ENCODE assay signal across 31 mouse cellular contexts in the genomic region with DNA sequence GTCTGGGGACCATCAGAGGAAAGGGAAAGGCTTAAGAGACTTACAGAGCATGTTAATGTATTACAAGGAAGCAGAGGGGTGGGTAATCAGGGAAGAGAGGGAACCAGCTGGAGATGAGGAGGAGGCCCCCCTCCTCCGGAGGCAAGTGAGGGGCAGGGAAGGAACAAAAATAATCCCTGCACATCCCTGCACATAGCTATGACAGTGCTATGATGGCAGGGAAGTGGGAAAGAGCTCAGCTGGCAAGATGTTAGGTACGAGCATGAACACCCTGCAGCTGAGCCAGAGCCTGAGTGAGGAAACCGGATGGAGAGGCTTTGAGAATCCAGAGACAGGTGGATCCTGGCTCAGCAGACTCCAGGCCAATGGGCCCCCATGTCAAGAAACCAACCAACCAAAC. TPM values are rescaled to one million over a fixed set of nuclear protein-coding genes. Genes with fewer than 3 reads are reported as not detected.
DNase-seq lines count a peak whose midpoint lies in the region; ATAC-seq and TF ChIP-seq lines count a peak whose summit lies in the region.
"Had no signal": no experiment of that assay in that cellular context is flagged by ENCODE, and none has a peak within 500 bp of the region (broad histone marks: within the 10 kb centered on the region; RNA-seq: fewer than 3 reads in every experiment).

No protein-coding gene starts in this region.

- no peak overlapping the region for H3K4me2 ChIP-seq in liver, embryonic 12.5 days
- H3K4me2 ChIP-seq in intestine, postnatal 0 days (replicated peaks; ENCODE audit: low read depth), result no peak overlapping the region
- H3K4me2 ChIP-seq: heart, embryonic 15.5 days; intestine, embryonic 15.5 days; limb, embryonic 15.5 days had no signal

- no peak overlapping the region for H3K4me3 ChIP-seq in liver, embryonic 12.5 days
- no peak overlapping the region for H3K4me3 ChIP-seq in intestine, postnatal 0 days (ENCODE audit: low read depth, low read length)
- H3K4me3 ChIP-seq: erythroblast, embryonic 14.5 days; heart, embryonic 10.5 days; heart, embryonic 15.5 days; intestine, embryonic 15.5 days; limb, embryonic 10.5 days; limb, embryonic 15.5 days had no signal

- intact Hi-C loops in left cerebral cortex, postnatal 14 days (cut with DNase I), result no loop called here
- intact Hi-C loops in left cerebral cortex, postnatal 36 days (cut with DNase I), result no loop called here

- ATAC-seq in frontal cortex, adult (ENCODE audit: low TSS enrichment), result peak; percentile 86
- ATAC-seq in liver, embryonic 12.5 days, result no peak
- ATAC-seq in intestine, postnatal 0 days, result no peak
- ATAC-seq: hindbrain, postnatal 0 days; intestine, embryonic 15.5 days had no signal

- no peak overlapping the region for H3K9ac ChIP-seq in liver, embryonic 12.5 days
- H3K9ac ChIP-seq in intestine, postnatal 0 days (ENCODE audit: low read depth, low read length), result no peak overlapping the region
- H3K9ac ChIP-seq: heart, embryonic 15.5 days; intestine, embryonic 15.5 days; limb, embryonic 15.5 days; liver, embryonic 14.5 days had no signal

- no peak overlapping the region for H3K27ac ChIP-seq in liver, embryonic 12.5 days
- no peak overlapping the region for H3K27ac ChIP-seq in intestine, postnatal 0 days (ENCODE audit: low read depth, low read length)
- H3K27ac ChIP-seq: heart, embryonic 10.5 days; heart, embryonic 15.5 days; hindbrain, postnatal 0 days; intestine, embryonic 15.5 days; kidney, postnatal 0 days; limb, embryonic 10.5 days; limb, embryonic 15.5 days; liver, embryonic 14.5 days had no signal

- no peak for DNase-seq in frontal cortex, postnatal 25 days (ENCODE audit: low spot score in 2 of 2)
- DNase-seq in left cerebral cortex, postnatal 14 days (ENCODE audit: low spot score in 2 of 2), result peak; percentile 54 to 76
- no peak for DNase-seq in left cerebral cortex, adult 9 months (ENCODE audit: low spot score in 2 of 2)
- peak; percentile 36 to 42 for DNase-seq in left cerebral cortex, postnatal 36 days (ENCODE audit: low spot score in 2 of 2)
- DNase-seq in skeletal muscle tissue, adult 2 months (ENCODE audit: low read depth, low spot score), result peak; percentile 34
- DNase-seq: adrenal gland, postnatal 10 days; cerebellum, adult 18-20 months; cerebellum, postnatal 10 days; gastrocnemius, postnatal 10 days; heart, adult 11 months; kidney, adult 8-10 months; lung, adult 2 months; lung, postnatal 14 days; midbrain, embryonic 14.5 days; retina, postnatal 1 day; spleen, adult 18-20 months; thymus, adult 18-20 months; thymus, postnatal 36 days had no signal

- H3K36me3 ChIP-seq in liver, embryonic 12.5 days, result no peaks in the 10 kb centered on the region
- H3K36me3 ChIP-seq in intestine, postnatal 0 days (ENCODE audit: control insufficient read depth, insufficient read depth), result no peaks in the 10 kb centered on the region
- H3K36me3 ChIP-seq: heart, embryonic 10.5 days; heart, embryonic 15.5 days; intestine, embryonic 15.5 days; limb, embryonic 10.5 days; limb, embryonic 15.5 days had no signal

- TF ChIP-seq CTCF in intestine, postnatal 0 days (IDR thresholded peaks at IDR 0.05; ENCODE audit: low read depth), result no peak

- H3K4me1 ChIP-seq in liver, embryonic 12.5 days, result no peaks in the 10 kb centered on the region
- H3K4me1 ChIP-seq in intestine, postnatal 0 days (replicated peaks; ENCODE audit: control insufficient read depth, insufficient read depth, low read length), result no peaks in the 10 kb centered on the region
- H3K4me1 ChIP-seq: heart, embryonic 10.5 days; heart, embryonic 15.5 days; intestine, embryonic 15.5 days; limb, embryonic 10.5 days; limb, embryonic 15.5 days had no signal

- peaks cover 12% of the 10 kb centered on the region; the same call in 1 of the 2 replicates for H3K27me3 ChIP-seq in liver, embryonic 12.5 days (replicated peaks)
- H3K27me3 ChIP-seq in intestine, postnatal 0 days (replicated peaks; ENCODE audit: control insufficient read depth, insufficient read depth, low read length), result no peaks in the 10 kb centered on the region
- H3K27me3 ChIP-seq: heart, embryonic 15.5 days; intestine, embryonic 15.5 days; limb, embryonic 15.5 days had no signal

- H3K9me3 ChIP-seq in liver, embryonic 12.5 days (replicated peaks), result no peaks in the 10 kb centered on the region; the same call in 1 of the 2 replicates
- no peaks in the 10 kb centered on the region for H3K9me3 ChIP-seq in intestine, postnatal 0 days (ENCODE audit: control insufficient read depth)
- H3K9me3 ChIP-seq: G1E; heart, embryonic 10.5 days; heart, embryonic 15.5 days; intestine, embryonic 15.5 days; limb, embryonic 10.5 days; limb, embryonic 15.5 days had no signal

- WGBS in liver, embryonic 12.5 days (ENCODE audit: insufficient replicate concordance), result 73% methylated on average over 3 of the region's 3 CpGs
- 59% methylated on average over 3 of the region's 3 CpGs for WGBS in intestine, postnatal 0 days

RNA-seq across cellular contexts. Expression of a gene that starts 52.2 kb away (rescaled TPM):
- total RNA-seq in left cerebral cortex, postnatal 14 days (2021), result 100 to 1,000 TPM; 304 to 328 TPM
- 100 to 1,000 TPM; 346 to 360 TPM for total RNA-seq in left cerebral cortex, postnatal 36 days (2021)
- 0.75 and 1.0 TPM in 2 replicates for polyA plus RNA-seq in liver, embryonic 12.5 days (2016; fragmentation: Nextera tagmentation; extraction: Ambion mirVana)
- 0.63 and 0.68 TPM in 2 replicates for polyA plus RNA-seq in intestine, postnatal 0 days (2015; fragmentation: Nextera tagmentation; extraction: Ambion mirVana)

RNA-seq across cellular contexts. Expression of a gene that starts 56.0 kb away (rescaled TPM):
- 100 to 1,000 TPM in 1 of 2 experiments, 10 to 100 TPM in 1; 87.8 to 113 TPM for total RNA-seq in left cerebral cortex, postnatal 14 days (2021)
- 100 to 1,000 TPM in 1 of 2 experiments, 10 to 100 TPM in 1; 86.2 to 105 TPM for total RNA-seq in left cerebral cortex, postnatal 36 days (2021)
- 57.4 and 65.1 TPM in 2 replicates for polyA plus RNA-seq in liver, embryonic 12.5 days (2016; fragmentation: Nextera tagmentation; extraction: Ambion mirVana)
- 187 and 200 TPM in 2 replicates for polyA plus RNA-seq in intestine, postnatal 0 days (2015; fragmentation: Nextera tagmentation; extraction: Ambion mirVana)

RNA-seq across cellular contexts. Expression of a gene that starts 56.4 kb away (rescaled TPM):
- total RNA-seq in left cerebral cortex, postnatal 14 days (2021), result 1 to 10 TPM; 3.3 to 5.5 TPM
- 1 to 10 TPM; 4.9 to 7.2 TPM for total RNA-seq in left cerebral cortex, postnatal 36 days (2021)
- 2.0 TPM in 2 replicates for polyA plus RNA-seq in liver, embryonic 12.5 days (2016; fragmentation: Nextera tagmentation; extraction: Ambion mirVana)
- 9.4 and 9.6 TPM in 2 replicates for polyA plus RNA-seq in intestine, postnatal 0 days (2015; fragmentation: Nextera tagmentation; extraction: Ambion mirVana)
- polyA plus RNA-seq: erythroblast, embryonic 14.5 days had no signal

Comparison
In these comparisons a context has a peak if more than half of its experiments do, and no peak if none do; other contexts are left out.
1. DNase-seq: peak in left cerebral cortex, postnatal 14 days (2 of 2), left cerebral cortex, postnatal 36 days (2 of 2) and skeletal muscle tissue, adult 2 months (single experiment); none in frontal cortex, postnatal 25 days (0 of 2) and left cerebral cortex, adult 9 months (0 of 2).